Mouse (Mus musculus) cortical plate, adult 2 months (tissue): ENCODE results near the gene 9930111J21Rik2.
"Not testable (repeated sequence)": the region's sequence is repeated elsewhere in the genome, so short reads cannot be mapped to it uniquely, and the experiment has no call there.

Source experiments
- CTCF ChIP-seq: fragments of 200-500 bp; IDR thresholded peaks from 2 replicates; pipeline ENCODE4 v1.5.1; 2011; ENCODE audit warnings: mild to moderate bottlenecking, control low read depth, low read length; ENCODE audit not compliant: insufficient read depth; ENCODE audit errors: extremely low read depth
- POLR2A ChIP-seq: fragments of 200-500 bp; IDR thresholded peaks from 2 replicates; pipeline ENCODE4 v1.6.1; 2011; ENCODE audit warnings: mild to moderate bottlenecking, low read length, control low read depth; ENCODE audit not compliant: insufficient read depth; ENCODE audit errors: extremely low read depth

GRCm38 (mm10) chr11:49051093-49051891, at the start of gene 9930111J21Rik2:
- not testable (repeated sequence) for TF ChIP-seq CTCF, POLR2A
